Mouse (Mus musculus) hindbrain, embryonic 11.5 days (tissue): ENCODE measurements around the gene Kif5c. TPM values are rescaled to one million over a fixed set of nuclear protein-coding genes. Genes with fewer than 3 reads are reported as not detected.

Experiments used
- ATAC-seq: fragments of 200-750 bp; cut with Nextera tagmentation; 2 replicates; pipeline ENCODE4 v1.8.0; 2017; ENCODE audit warnings: mild to moderate bottlenecking, moderate TSS enrichment, moderate library complexity; ENCODE audit not compliant: low FRiP score
- DNase-seq: peaks from one replicate; pipeline ENCODE4 v3.0.0-alpha.2; 2015; ENCODE audit warnings: low spot score
- H3K27ac ChIP-seq: fragments of 300-500 bp; sonication (generic); 2 replicates; pipeline ENCODE4 v1.5.1; 2014; ENCODE audit warnings: mild to moderate bottlenecking, low read depth, low read length
- H3K27me3 ChIP-seq: fragments of 300-500 bp; sonication (generic); 2 replicates; pipeline ENCODE4 v1.6.1; 2014; ENCODE audit warnings: mild to moderate bottlenecking, low read length, moderate library complexity, mixed read lengths; ENCODE audit not compliant: control insufficient read depth, insufficient read depth
- H3K36me3 ChIP-seq: fragments of 300-500 bp; sonication (generic); 2 replicates; pipeline ENCODE4 v1.6.1; 2014; ENCODE audit warnings: mild to moderate bottlenecking, low read length, moderate library complexity, mixed read lengths; ENCODE audit not compliant: control insufficient read depth, insufficient read depth
- H3K4me1 ChIP-seq: fragments of 300-500 bp; sonication (generic); replicated peaks from 2 replicates; pipeline ENCODE4 v1.6.1; 2014; ENCODE audit warnings: low read length, mixed read lengths; ENCODE audit not compliant: control insufficient read depth, insufficient read depth
- H3K4me2 ChIP-seq: fragments of 300-500 bp; sonication (generic); replicated peaks from 2 replicates; pipeline ENCODE4 v1.6.1; 2014; ENCODE audit warnings: mild to moderate bottlenecking, low read depth, low read length
- H3K4me3 ChIP-seq: fragments of 300-500 bp; sonication (generic); 2 replicates; pipeline ENCODE4 v1.5.1; 2014; ENCODE audit warnings: low read depth, low read length
- H3K9ac ChIP-seq: fragments of 300-500 bp; sonication (generic); 2 replicates; pipeline ENCODE4 v1.6.1; 2014; ENCODE audit warnings: low read depth, low read length
- H3K9me3 ChIP-seq: fragments of 300-500 bp; sonication (generic); 2 replicates; pipeline ENCODE4 v1.6.1; 2016; ENCODE audit warnings: low read length; ENCODE audit not compliant: control insufficient read depth
- WGBS: fragments of 180-500 bp; shearing (Covaris S2); extraction: QIAGEN DNeasy Blood & Tissue Kit; methylation state at CpG from one replicate; pipeline ENCODE4 v1.1.7; 2014; 5-methylcytosine and 5-hydroxymethylcytosine counted together
- polyA plus RNA-seq: library from polyadenylated mRNA; unstranded; fragments of >200 nt; fragmentation: Nextera tagmentation; extraction: Ambion mirVana; gene quantifications from 2 replicates; pipeline ENCODE4 v1.2.1, GENCODE M21; 2014

Gene Kif5c
- polyA plus RNA-seq, 1 experiment from 2014 or later, result 112 TPM

DNA sequence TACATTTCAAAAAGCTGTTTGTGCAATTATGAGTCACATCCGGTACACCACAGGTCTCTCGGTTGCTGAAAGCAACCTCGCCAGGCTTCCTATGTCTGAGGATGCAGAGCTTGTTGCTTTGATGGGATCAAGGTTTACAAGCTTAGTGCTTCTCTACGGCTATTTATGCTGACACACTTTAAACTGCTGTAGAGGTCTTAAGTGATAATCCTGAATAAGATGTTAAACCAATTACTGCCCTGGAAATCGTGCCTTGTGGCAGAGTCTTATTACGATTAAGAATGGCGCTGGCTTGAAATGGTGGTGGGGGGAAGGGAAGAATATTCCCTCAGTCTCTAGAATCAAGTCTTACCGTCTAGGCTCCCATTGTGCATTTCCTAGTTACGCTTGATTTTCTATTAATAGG is 71.3 kb downstream of the Kif5c start:
- no peaks in the 10 kb centered on the region for H3K27me3 ChIP-seq
- H3K9ac ChIP-seq, result no peak overlapping the region
- H3K4me3 ChIP-seq, result no peak overlapping the region
- no peaks in the 10 kb centered on the region for H3K36me3 ChIP-seq
- DNase-seq (no peak), ATAC-seq (no peak)
- H3K4me2 ChIP-seq, result no peak overlapping the region
- 76% methylated on average over 9 of the region's 9 CpGs for WGBS
- H3K9me3 ChIP-seq, result no peaks in the 10 kb centered on the region
- no peaks in the 10 kb centered on the region for H3K4me1 ChIP-seq
- no peak overlapping the region for H3K27ac ChIP-seq

DNA sequence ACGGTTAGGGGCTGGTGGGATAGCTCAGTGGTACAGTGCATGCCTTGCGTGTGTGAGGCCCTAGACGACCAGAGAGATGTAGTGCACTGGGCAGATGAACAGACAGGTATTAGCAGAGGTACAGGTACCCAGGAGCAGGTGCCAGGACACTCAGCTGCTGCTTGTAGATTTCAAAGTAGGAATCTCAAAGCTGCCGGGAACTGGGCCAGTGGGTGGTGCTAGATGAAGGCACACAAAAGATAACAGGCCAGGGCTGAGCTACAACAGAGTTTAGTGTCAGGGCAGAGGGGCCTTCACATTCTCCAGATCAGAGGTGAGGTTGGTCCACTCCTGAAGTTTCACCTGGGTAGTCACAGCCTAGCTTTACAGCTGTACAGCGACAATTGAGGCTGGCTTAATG is 72.3 kb downstream of the Kif5c start:
- Histone ChIP-seq H3K9me3 (no peaks in the 10 kb centered on the region), H3K36me3 (no peaks in the 10 kb centered on the region), H3K27me3 (no peaks in the 10 kb centered on the region), H3K4me2 (no peak overlapping the region), H3K4me1 (no peaks in the 10 kb centered on the region), H3K4me3 (no peak overlapping the region), H3K27ac (no peak overlapping the region), H3K9ac (no peak overlapping the region)
- DNase-seq (no peak), ATAC-seq (no peak)
- 81% methylated on average over 5 of the region's 5 CpGs for WGBS

DNA sequence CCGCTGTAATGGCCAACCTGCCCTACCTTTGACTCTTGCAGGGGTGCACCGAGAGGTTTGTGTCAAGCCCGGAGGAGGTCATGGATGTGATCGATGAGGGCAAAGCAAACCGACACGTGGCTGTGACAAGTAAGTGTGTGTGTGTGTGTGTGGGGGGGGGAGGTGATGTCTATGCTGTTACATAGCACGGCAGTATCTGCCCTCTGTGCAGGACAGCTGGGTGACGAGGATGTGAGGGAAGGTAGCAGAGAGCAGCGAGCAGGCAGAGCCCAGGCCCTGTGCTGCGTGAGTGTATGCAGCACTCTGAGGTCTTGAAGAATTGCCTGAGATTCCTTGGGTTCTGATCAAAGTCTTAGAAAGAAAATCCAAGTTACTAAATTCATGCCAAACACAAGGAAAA is 75.6 kb downstream of the Kif5c start:
- no peaks in the 10 kb centered on the region for H3K27me3 ChIP-seq
- DNase-seq (no peak), ATAC-seq (peak; percentile 54; the same call in 1 of the 2 replicates)
- no peaks in the 10 kb centered on the region for H3K9me3 ChIP-seq
- H3K4me3 ChIP-seq, result no peak overlapping the region
- no peaks in the 10 kb centered on the region for H3K4me1 ChIP-seq
- WGBS, result 56% methylated on average over 10 of the region's 10 CpGs
- H3K36me3 ChIP-seq, result no peaks in the 10 kb centered on the region
- no peak overlapping the region for H3K4me2 ChIP-seq
- H3K9ac ChIP-seq, result no peak overlapping the region
- H3K27ac ChIP-seq, result peak overlapping the region; percentile 17; the same call in 1 of the 2 replicates

DNA sequence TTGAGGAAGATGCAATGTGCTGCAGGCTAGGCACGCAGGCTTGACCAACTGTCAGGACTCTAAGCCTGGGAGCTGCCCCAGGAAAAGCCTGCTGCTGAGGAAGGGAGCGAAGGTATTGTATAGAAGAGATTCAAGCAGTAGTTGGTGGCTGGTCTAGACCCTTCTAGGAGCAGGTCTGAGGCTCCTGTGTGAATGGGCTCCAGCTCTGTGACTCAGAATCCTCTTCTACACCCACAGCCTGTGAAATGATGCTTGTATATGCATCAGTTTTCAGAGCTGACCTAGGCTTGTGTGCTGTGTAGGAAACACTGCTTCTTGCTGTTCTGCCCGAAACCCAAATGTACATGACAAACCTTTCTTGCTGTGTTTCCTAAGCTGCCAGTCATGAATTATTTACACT is 76.4 kb downstream of the Kif5c start:
- ATAC-seq (no peak), DNase-seq (no peak)
- Histone ChIP-seq H3K27ac (no peak overlapping the region), H3K4me2 (no peak overlapping the region), H3K27me3 (no peaks in the 10 kb centered on the region), H3K9me3 (no peaks in the 10 kb centered on the region), H3K4me3 (no peak overlapping the region), H3K9ac (no peak overlapping the region), H3K4me1 (no peaks in the 10 kb centered on the region), H3K36me3 (no peaks in the 10 kb centered on the region)
- WGBS, result 83% methylated on average over 3 of the region's 3 CpGs

DNA sequence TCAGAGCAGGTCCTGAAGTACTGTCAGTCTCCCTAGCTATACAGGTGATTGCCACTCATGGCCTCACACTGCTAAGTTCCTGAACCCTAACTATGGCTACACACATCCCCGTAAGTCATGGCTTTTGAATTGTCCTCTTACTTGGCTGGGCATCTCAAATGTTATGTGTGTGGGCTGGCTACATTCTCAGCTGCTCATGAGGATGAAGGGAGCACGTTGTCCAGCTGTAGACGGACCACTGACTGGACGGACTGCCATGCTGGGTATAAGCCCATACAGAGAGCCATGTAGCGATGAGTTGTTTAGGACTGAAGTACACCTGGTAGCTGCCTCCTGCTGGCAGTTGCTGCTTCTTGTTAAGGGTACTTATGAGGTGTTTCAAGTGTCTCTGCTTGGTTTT is 79.8 kb downstream of the Kif5c start:
- Histone ChIP-seq H3K36me3 (no peaks in the 10 kb centered on the region), H3K27ac (no peak overlapping the region), H3K4me1 (no peaks in the 10 kb centered on the region), H3K27me3 (no peaks in the 10 kb centered on the region), H3K4me2 (no peak overlapping the region), H3K9me3 (no peaks in the 10 kb centered on the region), H3K9ac (no peak overlapping the region), H3K4me3 (no peak overlapping the region)
- ATAC-seq (no peak), DNase-seq (no peak)
- 94% methylated on average over 5 of the region's 5 CpGs for WGBS

DNA sequence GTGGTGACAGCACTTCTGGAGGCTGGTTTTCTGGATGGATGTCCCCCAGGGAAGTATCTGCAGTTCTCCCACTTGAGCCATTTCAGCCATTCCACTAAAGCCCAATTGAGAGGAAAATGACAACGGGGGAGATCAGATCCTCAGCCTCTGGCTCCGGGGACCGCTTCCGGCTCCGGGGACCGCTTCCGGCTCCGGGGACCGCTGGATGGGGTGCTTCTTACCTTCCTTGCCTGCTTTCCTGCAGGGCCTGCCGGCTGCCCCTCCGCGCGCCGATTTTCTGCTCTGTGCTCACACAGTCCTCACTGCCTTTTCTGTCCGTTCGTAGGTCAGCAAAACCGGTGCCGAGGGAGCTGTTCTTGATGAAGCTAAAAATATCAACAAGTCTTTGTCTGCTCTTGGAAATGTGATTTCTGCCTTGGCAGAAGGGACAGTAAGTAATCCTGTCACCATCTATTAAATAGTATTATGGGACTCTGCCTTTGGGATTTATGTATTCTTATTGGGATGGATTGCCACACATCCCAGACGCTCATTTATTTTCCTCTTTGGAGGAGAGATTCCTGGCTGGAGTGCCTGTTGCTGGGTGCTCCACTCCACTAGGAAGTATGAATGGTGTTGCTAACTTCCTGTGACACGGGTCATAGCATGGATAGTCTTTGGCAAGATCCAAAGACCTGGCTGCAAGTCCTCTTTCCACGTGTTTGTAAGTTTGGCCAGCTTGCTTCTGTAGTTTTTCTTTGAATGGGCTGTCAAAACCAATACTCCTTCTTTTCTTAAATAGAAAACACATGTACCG is 81.3 kb downstream of the Kif5c start:
- no peaks in the 10 kb centered on the region for H3K36me3 ChIP-seq
- ATAC-seq (no peak), DNase-seq (no peak)
- H3K9ac ChIP-seq, result no peak overlapping the region
- 89% methylated on average over 22 of the region's 22 CpGs for WGBS
- no peak overlapping the region for H3K4me2 ChIP-seq
- H3K9me3 ChIP-seq, result no peaks in the 10 kb centered on the region
- no peak overlapping the region for H3K4me3 ChIP-seq
- no peaks in the 10 kb centered on the region for H3K27me3 ChIP-seq
- no peaks in the 10 kb centered on the region for H3K4me1 ChIP-seq
- no peak overlapping the region for H3K27ac ChIP-seq

DNA sequence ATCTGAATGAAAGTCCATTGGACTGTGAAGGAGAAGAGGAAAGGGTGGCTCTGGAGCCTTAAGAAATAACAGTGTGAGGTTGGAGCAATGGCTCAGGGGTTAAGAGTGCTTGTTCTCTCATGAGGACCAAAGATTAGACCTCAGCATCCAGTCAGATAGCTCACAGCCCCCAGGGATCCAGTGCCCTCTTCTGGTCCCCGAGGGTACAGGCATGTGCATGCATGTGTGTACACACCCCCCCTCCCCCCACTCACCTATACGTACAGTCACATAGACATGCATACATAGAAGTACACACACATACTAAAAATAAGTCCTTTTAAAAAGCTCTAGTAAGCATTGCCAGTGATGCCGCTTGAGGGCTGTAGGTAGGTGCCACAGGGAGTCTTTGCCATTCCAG is 91.1 kb downstream of the Kif5c start:
- ATAC-seq, result peak; percentile 25; the same call in 1 of the 2 replicates
- 87% methylated on average over 3 of the region's 3 CpGs for WGBS

DNA sequence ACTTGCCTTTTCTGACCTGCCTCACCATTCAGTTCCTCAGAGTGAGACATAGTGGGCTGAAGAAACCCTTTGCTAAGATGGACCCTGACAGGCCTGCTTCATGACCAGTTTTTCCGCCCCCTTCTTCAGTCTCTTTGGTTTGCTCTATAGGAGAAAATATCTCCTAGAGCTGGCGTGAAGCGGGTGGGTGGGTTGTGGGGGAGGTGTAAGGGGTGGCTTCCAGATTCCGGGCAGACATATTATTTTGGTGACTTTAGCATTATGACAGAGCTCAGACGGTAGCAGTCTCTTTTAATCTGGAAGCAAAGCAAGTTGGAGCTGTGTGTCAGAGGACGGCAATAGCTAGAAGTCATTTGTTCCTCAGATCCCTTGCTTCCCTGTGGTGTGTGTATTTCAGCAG is 92.6 kb downstream of the Kif5c start:
- no peaks in the 10 kb centered on the region for H3K36me3 ChIP-seq
- no peak overlapping the region for H3K27ac ChIP-seq
- no peaks in the 10 kb centered on the region for H3K9me3 ChIP-seq
- no peaks in the 10 kb centered on the region for H3K27me3 ChIP-seq
- H3K4me1 ChIP-seq, result no peaks in the 10 kb centered on the region
- H3K4me3 ChIP-seq, result no peak overlapping the region
- no peak overlapping the region for H3K4me2 ChIP-seq
- no peak for ATAC-seq
- H3K9ac ChIP-seq, result no peak overlapping the region
- WGBS, result 77% methylated on average over 6 of the region's 6 CpGs
- DNase-seq, result no peak

More for the DNA sequence above, 91.1 kb downstream of the Kif5c start:
- no peaks in the 10 kb centered on the region for H3K4me1 ChIP-seq
- no peak overlapping the region for H3K4me2 ChIP-seq
- no peaks in the 10 kb centered on the region for H3K36me3 ChIP-seq
- no peaks in the 10 kb centered on the region for H3K9me3 ChIP-seq
- H3K27ac ChIP-seq, result no peak overlapping the region
- H3K4me3 ChIP-seq, result no peak overlapping the region
- H3K27me3 ChIP-seq, result no peaks in the 10 kb centered on the region
- DNase-seq, result no peak
- no peak overlapping the region for H3K9ac ChIP-seq

DNA sequence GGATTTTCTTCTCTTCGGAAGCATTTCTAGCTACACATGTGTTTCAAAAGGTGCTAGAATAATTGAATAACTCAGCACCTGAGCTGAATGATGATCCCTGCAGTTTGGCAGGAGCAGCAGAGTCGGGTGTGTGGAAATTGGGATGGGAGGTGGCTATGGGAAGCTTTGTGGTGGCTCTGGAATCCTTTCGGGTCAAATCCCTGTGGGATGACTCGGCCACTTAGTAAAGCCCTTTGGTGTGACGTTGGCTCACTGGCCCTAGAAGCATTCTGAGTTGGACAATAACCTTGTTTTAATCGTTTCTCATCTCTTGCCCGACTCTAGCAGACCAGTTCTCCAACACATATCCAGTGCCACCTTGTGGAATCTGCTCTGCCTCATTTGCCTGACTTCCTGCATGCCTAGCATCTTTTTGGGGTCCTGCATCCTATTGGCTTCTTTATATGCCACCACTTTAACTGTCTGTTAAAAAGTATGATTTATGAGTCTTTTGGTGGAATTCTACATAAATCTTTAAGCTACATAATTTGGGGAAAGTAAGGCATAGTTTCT is 93.3 kb downstream of the Kif5c start:
- Histone ChIP-seq H3K27me3 (no peaks in the 10 kb centered on the region), H3K9me3 (no peaks in the 10 kb centered on the region), H3K36me3 (no peaks in the 10 kb centered on the region), H3K4me2 (no peak overlapping the region), H3K4me3 (no peak overlapping the region), H3K27ac (no peak overlapping the region), H3K9ac (no peak overlapping the region), H3K4me1 (no peaks in the 10 kb centered on the region)
- ATAC-seq (no peak), DNase-seq (no peak)
- WGBS, result 81% methylated on average over 7 of the region's 7 CpGs
